Mouse (Mus musculus) gonadal fat pad, adult 2 months (tissue): ENCODE data around the gene Plppr5. TPM values are rescaled to one million over a fixed set of nuclear protein-coding genes. Genes with fewer than 3 reads are reported as not detected.

ENCODE experiments used
- DNase-seq: peaks from one replicate; pipeline ENCODE4 v3.0.0-alpha.2; 2012; ENCODE audit warnings: low read depth
- polyA plus RNA-seq: library from polyadenylated mRNA; depleted of rRNA; stranded (reverse); fragments of >200 nt; gene quantifications from 2 replicates; pipeline ENCODE4 v1.2.3, GENCODE M21; 2012; rRNA removed

The Plppr5 gene
- polyA plus RNA-seq, 1 experiment: 0.03 TPM

GRCm38 (mm10) chr3:117696350-117696749 is 121.7 kb downstream of the Plppr5 start:
- DNase-seq: no peak

GRCm38 (mm10) chr3:117708788-117709187 is 134.2 kb downstream of the Plppr5 start:
- no peak for DNase-seq

- no peak for DNase-seq
Observed at GRCm38 (mm10) chr3:117716534-117717280, 142.1 kb downstream of the Plppr5 start.

GRCm38 (mm10) chr3:117723390-117723789 is 148.8 kb downstream of the Plppr5 start:
- no peak for DNase-seq

- no peak for DNase-seq
Observed at GRCm38 (mm10) chr3:117724521-117724920, 149.9 kb downstream of the Plppr5 start.

GRCm38 (mm10) chr3:117725501-117725900 is 150.9 kb downstream of the Plppr5 start:
- no peak for DNase-seq

- no peak for DNase-seq
Observed at GRCm38 (mm10) chr3:117728136-117728535, 153.5 kb downstream of the Plppr5 start.

- no peak for DNase-seq
Observed at GRCm38 (mm10) chr3:117729121-117730072, 154.8 kb downstream of the Plppr5 start.

GRCm38 (mm10) chr3:117731545-117731944 is 156.9 kb downstream of the Plppr5 start:
- no peak for DNase-seq

- no peak for DNase-seq
Observed at GRCm38 (mm10) chr3:117732661-117733060, 158.0 kb downstream of the Plppr5 start.

Other genes starting within 250 kb of the Plppr5 start
- gene Plppr4, start 214.0 kb upstream of the Plppr5 start, polyA plus RNA-seq: 0.46 and 1.5 TPM in 2 replicates